Mouse (Mus musculus) midbrain, embryonic 12.5 days (tissue): ENCODE results near the gene Kif27. TPM values are rescaled to one million over a fixed set of nuclear protein-coding genes. Genes with fewer than 3 reads are reported as not detected.
A peak's percentile ranks its signal among the peaks of the same experiment; 100 is the strongest.

Source experiments
- ATAC-seq: fragments of 200-750 bp; cut with Nextera tagmentation; 2 replicates; pipeline ENCODE4 v1.8.0; 2017; ENCODE audit warnings: low read depth, moderate TSS enrichment, moderate library complexity; ENCODE audit not compliant: low FRiP score
- H3K27ac ChIP-seq: fragments of 300-500 bp; sonication (generic); replicated peaks from 2 replicates; pipeline ENCODE4 v1.5.1; 2016; ENCODE audit warnings: mild to moderate bottlenecking
- H3K27me3 ChIP-seq: fragments of 300-500 bp; sonication (generic); 2 replicates; pipeline ENCODE4 v1.6.1; 2016; ENCODE audit warnings: mild to moderate bottlenecking
- H3K36me3 ChIP-seq: fragments of 300-500 bp; sonication (generic); 2 replicates; pipeline ENCODE4 v1.6.1; 2016
- H3K4me1 ChIP-seq: fragments of 300-500 bp; sonication (generic); 2 replicates; pipeline ENCODE4 v1.6.1; 2016
- H3K4me2 ChIP-seq: fragments of 300-500 bp; sonication (generic); replicated peaks from 2 replicates; pipeline ENCODE4 v1.6.1; 2016; ENCODE audit warnings: mild to moderate bottlenecking, moderate library complexity
- H3K4me3 ChIP-seq: fragments of 300-500 bp; sonication (generic); 2 replicates; pipeline ENCODE4 v1.5.1; 2016; ENCODE audit warnings: mild to moderate bottlenecking
- H3K9ac ChIP-seq: fragments of 300-500 bp; sonication (generic); replicated peaks from 2 replicates; pipeline ENCODE4 v1.6.1; 2016; ENCODE audit warnings: mild to moderate bottlenecking, moderate library complexity
- H3K9me3 ChIP-seq: fragments of 300-500 bp; sonication (generic); 2 replicates; pipeline ENCODE4 v1.6.1; 2016; ENCODE audit warnings: mild to moderate bottlenecking
- whole genome bisulfite sequencing: fragments of 180-500 bp; shearing (Covaris S2); methylation state at CpG from one replicate; pipeline ENCODE4 v1.1.7; 2016; 5-methylcytosine and 5-hydroxymethylcytosine counted together
- polyA plus RNA-seq: library from polyadenylated mRNA; unstranded; fragments of >200 nt; fragmentation: Nextera tagmentation; extraction: Ambion mirVana; gene quantifications from 2 replicates; pipeline ENCODE4 v1.2.1, GENCODE M21; 2016

Kif27 gene
- polyA plus RNA-seq, 1 experiment from 2014 or later = 1.3 TPM

DNA sequence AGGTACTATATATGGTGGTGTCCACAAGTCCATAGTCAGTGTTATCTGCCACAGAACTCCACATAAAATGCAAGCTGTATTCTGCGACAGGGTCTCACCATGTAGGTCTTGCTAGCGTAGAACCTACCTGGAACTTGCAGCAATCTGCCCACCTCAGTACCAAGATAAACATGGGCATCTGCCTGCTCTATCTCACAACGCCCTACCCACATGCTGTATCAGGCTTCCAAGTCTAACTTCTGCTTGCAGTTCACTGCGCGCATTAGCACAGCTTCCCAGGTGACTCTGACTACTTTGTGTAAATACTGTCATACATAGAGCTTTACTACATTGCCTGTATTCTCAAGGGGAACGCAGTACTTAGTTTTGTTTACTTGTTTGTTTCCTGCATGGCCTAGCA lies 57.0 kb downstream of the Kif27 start:
- Histone ChIP-seq H3K27ac (no peak overlapping the region), H3K4me1 (no peaks in the 10 kb centered on the region), H3K4me3 (no peak overlapping the region), H3K36me3 (no peaks in the 10 kb centered on the region), H3K4me2 (no peak overlapping the region), H3K27me3 (no peaks in the 10 kb centered on the region), H3K9ac (no peak overlapping the region), H3K9me3 (no peaks in the 10 kb centered on the region)
- ATAC-seq = no peak
- WGBS = 94% methylated on average over 6 of the region's 6 CpGs

DNA sequence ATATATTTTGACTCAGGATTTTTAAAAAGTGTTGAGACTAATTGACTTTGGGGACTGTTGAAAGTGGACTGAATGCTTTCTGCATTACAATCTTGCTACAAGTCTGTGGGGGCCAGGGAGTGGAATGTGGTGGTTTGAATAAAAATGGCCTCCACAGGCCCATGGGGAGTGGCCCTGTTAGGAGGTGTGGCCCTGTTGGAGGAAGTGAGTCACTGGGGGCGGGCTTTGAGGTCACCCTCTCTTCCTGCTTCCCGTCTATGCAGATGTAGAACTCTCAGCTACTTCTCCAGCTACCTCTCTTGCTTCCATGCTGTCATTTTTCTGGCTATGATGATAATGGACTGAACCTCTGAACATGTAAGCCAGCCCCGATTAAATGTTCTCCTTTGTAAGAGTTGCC lies 60.2 kb downstream of the Kif27 start:
- Histone ChIP-seq H3K36me3 (no peaks in the 10 kb centered on the region), H3K27ac (no peak overlapping the region), H3K9ac (no peak overlapping the region), H3K4me2 (no peak overlapping the region), H3K27me3 (no peaks in the 10 kb centered on the region), H3K4me3 (no peak overlapping the region), H3K9me3 (no peaks in the 10 kb centered on the region), H3K4me1 (no peaks in the 10 kb centered on the region)
- WGBS = 93% methylated on average over 3 of the region's 3 CpGs
- ATAC-seq = no peak

GRCm38 (mm10) chr13:58295582-58295981 lies 63.3 kb downstream of the Kif27 start:
- Histone ChIP-seq H3K9me3 (no peaks in the 10 kb centered on the region), H3K4me1 (peaks cover 7% of the 10 kb centered on the region), H3K36me3 (no peaks in the 10 kb centered on the region), H3K27ac (no peak overlapping the region), H3K9ac (no peak overlapping the region), H3K4me3 (no peak overlapping the region), H3K4me2 (no peak overlapping the region), H3K27me3 (no peaks in the 10 kb centered on the region)
- WGBS = 77% methylated on average over 3 of the region's 3 CpGs
- no peak for ATAC-seq

DNA sequence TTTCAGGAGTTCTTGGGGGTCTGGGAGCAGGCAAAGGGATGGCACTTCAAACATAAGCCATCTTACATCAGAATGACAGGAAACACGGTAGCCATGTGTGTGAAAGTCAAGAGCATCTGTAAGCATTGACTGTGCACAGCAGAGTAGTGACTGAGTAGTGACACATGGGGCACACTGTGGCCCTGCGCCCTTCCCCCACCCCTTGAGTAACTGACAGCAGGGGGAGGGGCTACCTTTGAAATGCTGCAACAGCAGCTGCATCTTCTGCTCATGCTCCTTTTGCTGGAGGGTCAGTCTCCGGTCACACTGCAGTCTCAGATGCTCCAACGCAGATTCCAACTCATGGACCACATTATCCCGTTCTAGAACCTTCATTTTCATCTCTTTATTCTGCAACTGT lies 66.1 kb downstream of the Kif27 start:
- H3K4me3 ChIP-seq = no peak overlapping the region
- H3K36me3 ChIP-seq = no peaks in the 10 kb centered on the region
- no peak overlapping the region for H3K4me2 ChIP-seq
- no peaks in the 10 kb centered on the region for H3K9me3 ChIP-seq
- H3K27ac ChIP-seq = no peak overlapping the region
- no peaks in the 10 kb centered on the region for H3K27me3 ChIP-seq
- ATAC-seq = peak; percentile 68; the same call in 1 of the 2 replicates
- peaks cover 7% of the 10 kb centered on the region for H3K4me1 ChIP-seq
- 15% methylated on average over 5 of the region's 5 CpGs for WGBS
- H3K9ac ChIP-seq = no peak overlapping the region

- Histone ChIP-seq H3K36me3 (no peaks in the 10 kb centered on the region), H3K9me3 (no peaks in the 10 kb centered on the region), H3K4me1 (peaks cover 7% of the 10 kb centered on the region), H3K4me3 (no peak overlapping the region), H3K4me2 (no peak overlapping the region), H3K27ac (no peak overlapping the region), H3K27me3 (no peaks in the 10 kb centered on the region), H3K9ac (no peak overlapping the region)
- WGBS = 68% methylated on average over 1 of the region's 1 CpGs
- no peak for ATAC-seq
Measured at GRCm38 (mm10) chr13:58289308-58289707, 69.6 kb downstream of the Kif27 start.

- WGBS = 11% methylated on average over 13 of the region's 13 CpGs
- H3K27me3 ChIP-seq = no peaks in the 10 kb centered on the region
- H3K4me1 ChIP-seq = peaks cover 3% of the 10 kb centered on the region
- H3K9ac ChIP-seq = no peak overlapping the region
- no peaks in the 10 kb centered on the region for H3K36me3 ChIP-seq
- no peak overlapping the region for H3K4me2 ChIP-seq
- 0 out of 2 replicates have a peak, but pooled peaks have one; percentile 49 for ATAC-seq
- no peak overlapping the region for H3K27ac ChIP-seq
- H3K9me3 ChIP-seq = no peaks in the 10 kb centered on the region
- H3K4me3 ChIP-seq = no peak overlapping the region
Measured at GRCm38 (mm10) chr13:58287822-58288221, 71.1 kb downstream of the Kif27 start.

- H3K4me1 ChIP-seq = no peaks in the 10 kb centered on the region
- no peaks in the 10 kb centered on the region for H3K36me3 ChIP-seq
- no peak overlapping the region for H3K27ac ChIP-seq
- no peak overlapping the region for H3K4me3 ChIP-seq
- no peak for ATAC-seq
- no peak overlapping the region for H3K9ac ChIP-seq
- no peaks in the 10 kb centered on the region for H3K27me3 ChIP-seq
- 62% methylated on average over 4 of the region's 4 CpGs for WGBS
- H3K4me2 ChIP-seq = no peak overlapping the region
- H3K9me3 ChIP-seq = no peaks in the 10 kb centered on the region
Measured at GRCm38 (mm10) chr13:58283466-58283865, 75.5 kb downstream of the Kif27 start.

DNA sequence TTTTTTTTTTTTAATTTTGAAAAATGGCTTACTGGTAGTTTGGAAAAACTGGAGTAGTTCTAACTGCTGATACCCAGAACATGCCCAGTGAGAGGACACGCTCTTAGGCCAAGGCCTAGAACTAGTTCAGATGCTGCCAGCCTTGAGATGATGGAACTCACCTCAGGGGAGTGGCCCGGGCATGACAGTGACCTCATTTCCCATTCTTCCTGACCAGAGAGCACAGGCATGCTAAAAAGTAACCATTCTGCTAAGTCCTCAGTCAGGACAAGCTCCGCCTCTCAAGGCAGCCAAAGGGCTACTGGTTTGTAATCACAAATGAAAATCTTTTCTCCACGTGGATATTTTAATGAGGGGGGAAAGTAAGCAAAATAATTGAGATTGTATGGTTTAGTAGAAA lies 77.0 kb downstream of the Kif27 start:
- no peak for ATAC-seq
- no peak overlapping the region for H3K27ac ChIP-seq
- H3K4me2 ChIP-seq = no peak overlapping the region
- no peaks in the 10 kb centered on the region for H3K9me3 ChIP-seq
- no peaks in the 10 kb centered on the region for H3K27me3 ChIP-seq
- WGBS = 72% methylated on average over 4 of the region's 4 CpGs
- H3K4me3 ChIP-seq = no peak overlapping the region
- H3K9ac ChIP-seq = no peak overlapping the region
- no peaks in the 10 kb centered on the region for H3K4me1 ChIP-seq
- no peaks in the 10 kb centered on the region for H3K36me3 ChIP-seq

GRCm38 (mm10) chr13:58280528-58280927 lies 78.4 kb downstream of the Kif27 start:
- H3K27me3 ChIP-seq = peaks cover 9% of the 10 kb centered on the region; the same call in 1 of the 2 replicates
- H3K4me1 ChIP-seq = peaks cover under 1% of the 10 kb centered on the region
- no peak overlapping the region for H3K4me2 ChIP-seq
- no peak overlapping the region for H3K27ac ChIP-seq
- WGBS = 89% methylated on average over 3 of the region's 3 CpGs
- no peaks in the 10 kb centered on the region for H3K9me3 ChIP-seq
- no peak overlapping the region for H3K4me3 ChIP-seq
- no peak for ATAC-seq
- H3K9ac ChIP-seq = no peak overlapping the region
- H3K36me3 ChIP-seq = no peaks in the 10 kb centered on the region

DNA sequence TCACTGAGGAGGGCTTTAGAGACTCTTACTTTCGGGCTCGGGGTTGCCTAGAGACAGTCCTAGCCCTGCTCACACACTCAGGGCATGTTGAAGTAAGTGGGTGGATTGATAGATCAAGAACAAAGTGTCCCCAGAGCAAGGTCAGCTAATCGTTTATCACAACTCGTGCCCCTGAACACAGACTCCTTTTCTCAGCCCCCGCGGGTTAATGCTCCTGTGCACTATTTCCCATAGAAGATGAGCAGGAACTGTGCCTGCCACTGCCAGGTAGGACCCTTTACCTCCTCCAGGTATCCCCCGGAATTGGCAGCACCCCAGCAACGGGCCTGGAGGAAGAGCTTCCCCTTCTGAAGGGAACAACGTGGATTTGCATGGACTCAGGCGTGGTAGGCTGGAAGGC lies 82.7 kb downstream of the Kif27 start:
- Histone ChIP-seq H3K36me3 (no peaks in the 10 kb centered on the region), H3K4me1 (peaks cover 23% of the 10 kb centered on the region), H3K4me3 (no peak overlapping the region), H3K27ac (no peak overlapping the region), H3K9ac (no peak overlapping the region), H3K9me3 (no peaks in the 10 kb centered on the region), H3K4me2 (no peak overlapping the region), H3K27me3 (peaks cover 15% of the 10 kb centered on the region; the same call in 1 of the 2 replicates)
- ATAC-seq = no peak
- 80% methylated on average over 10 of the region's 10 CpGs for WGBS

DNA sequence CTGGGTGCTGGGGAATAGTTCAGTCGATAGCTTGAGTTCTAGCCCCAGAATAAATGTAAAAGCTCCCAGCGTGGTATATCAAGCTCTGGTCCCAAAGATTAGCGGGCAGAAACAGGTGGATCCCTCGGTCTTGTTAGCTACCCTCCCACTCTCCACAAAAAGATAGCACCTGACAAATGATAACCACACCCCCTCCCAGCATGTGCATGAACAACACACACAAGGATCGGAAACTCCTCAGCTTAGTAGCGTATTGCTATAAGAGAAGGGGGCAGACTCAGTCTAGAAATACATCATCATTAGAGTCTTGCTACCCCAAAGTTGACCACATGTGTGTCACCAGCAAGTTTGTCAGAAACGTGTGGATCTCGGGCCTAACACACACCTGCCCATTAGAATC lies 83.3 kb downstream of the Kif27 start, which contains the start of gene Gkap1:
Gene Gkap1 (minus strand): TSS at position 101 of the 400 bp plus-strand sequence.
- Histone ChIP-seq H3K9me3 (no peaks in the 10 kb centered on the region), H3K4me1 (peaks cover 23% of the 10 kb centered on the region), H3K4me2 (peak within 1 kb of the TSS; percentile 82), H3K4me3 (peak within 1 kb of the TSS; percentile 84), H3K27ac (peak within 1 kb of the TSS; percentile 83), H3K36me3 (no peaks in the 10 kb centered on the region), H3K9ac (peak within 1 kb of the TSS; percentile 83), H3K27me3 (peaks cover 15% of the 10 kb centered on the region; the same call in 1 of the 2 replicates)
- no peak for ATAC-seq
- 76% methylated on average over 8 of the region's 8 CpGs for WGBS

GRCm38 (mm10) chr13:58275076-58275475 lies 83.8 kb downstream of the Kif27 start:
- ATAC-seq = peak; percentile 11; the same call in 1 of the 2 replicates
- Histone ChIP-seq H3K27me3 (peaks cover 15% of the 10 kb centered on the region; the same call in 1 of the 2 replicates), H3K27ac (peak overlapping the region; percentile 83), H3K9me3 (no peaks in the 10 kb centered on the region), H3K4me3 (peak overlapping the region; percentile 84), H3K9ac (peak overlapping the region; percentile 83), H3K36me3 (no peaks in the 10 kb centered on the region), H3K4me2 (peak overlapping the region; percentile 82), H3K4me1 (peaks cover 23% of the 10 kb centered on the region)
- WGBS = 21% methylated on average over 9 of the region's 9 CpGs
